ENCODE assay signal across 22 mouse cellular contexts in genomic region chr9:32745079-32745763, GRCm38 (mm10).
A peak's percentile ranks its signal among the peaks of the same experiment; 100 is the strongest.
DNase-seq lines count a peak whose midpoint lies in the region; ATAC-seq and TF ChIP-seq lines count a peak whose summit lies in the region.
"Had no signal": no experiment of that assay in that cellular context is flagged by ENCODE, and none has a peak within 500 bp of the region (broad histone marks: within the 10 kb centered on the region; RNA-seq: fewer than 3 reads in every experiment).

No protein-coding gene starts in this region.

- intact Hi-C loops in gastrocnemius, adult 2 months (cut with DNase I), result no loop called here
- intact Hi-C loops in left cerebral cortex, postnatal 25 days (cut with DNase I), result no loop called here

- H3K4me3 ChIP-seq in gastrocnemius, adult 2 months, result no peak overlapping the region
- H3K4me3 ChIP-seq in kidney, embryonic 16.5 days (ENCODE audit: low read length), result no peak overlapping the region
- H3K4me3 ChIP-seq: embryonic facial prominence, embryonic 15.5 days; forebrain, embryonic 10.5 days; heart, embryonic 10.5 days; hindbrain, embryonic 12.5 days; intestine, embryonic 15.5 days; layer of hippocampus, adult 2 months; midbrain, embryonic 12.5 days; neural tube, embryonic 15.5 days; stomach, embryonic 15.5 days had no signal

- DNase-seq in gastrocnemius, adult 2 months, result no peak
- no peak for DNase-seq in gastrocnemius, adult 18-20 months (ENCODE audit: low spot score)
- DNase-seq in kidney, postnatal 14 days, result no peak
- peak; percentile 35 for DNase-seq in thymus, postnatal 4 days
- no peak for DNase-seq in thymus, postnatal 0 days (ENCODE audit: low spot score)
- no peak for DNase-seq in left cerebral cortex, postnatal 25 days (ENCODE audit: low spot score in 2 of 2)
- DNase-seq in cerebellum, adult 9-11 months, result no peak
- DNase-seq: adrenal gland, postnatal 36 days; cerebellum, adult 8-10 months; gastrocnemius, postnatal 10 days; right cerebral cortex, postnatal 4 days had no signal

- 68% methylated on average over 12 of the region's 12 CpGs for WGBS in kidney, embryonic 16.5 days

- H3K27me3 ChIP-seq in kidney, embryonic 16.5 days (ENCODE audit: insufficient read depth, low read length), result no peaks in the 10 kb centered on the region
- H3K27me3 ChIP-seq: embryonic facial prominence, embryonic 15.5 days; hindbrain, embryonic 12.5 days; intestine, embryonic 15.5 days; midbrain, embryonic 12.5 days; neural tube, embryonic 15.5 days; Patski; stomach, embryonic 15.5 days had no signal

- H3K9me3 ChIP-seq in kidney, embryonic 16.5 days (ENCODE audit: low read length), result no peaks in the 10 kb centered on the region
- H3K9me3 ChIP-seq: embryonic facial prominence, embryonic 15.5 days; forebrain, embryonic 10.5 days; heart, embryonic 10.5 days; hindbrain, embryonic 12.5 days; intestine, embryonic 15.5 days; midbrain, embryonic 12.5 days; neural tube, embryonic 15.5 days; stomach, embryonic 15.5 days had no signal

- peaks cover 5% of the 10 kb centered on the region for H3K36me3 ChIP-seq in kidney, embryonic 16.5 days (ENCODE audit: insufficient read depth, low read length)
- H3K36me3 ChIP-seq: embryonic facial prominence, embryonic 15.5 days; forebrain, embryonic 10.5 days; hindbrain, embryonic 12.5 days; intestine, embryonic 15.5 days; midbrain, embryonic 12.5 days; neural tube, embryonic 15.5 days; stomach, embryonic 15.5 days had no signal

- H3K27ac ChIP-seq in gastrocnemius, adult 2 months, result peak overlapping the region; percentile 43; the same call in 1 of the 2 replicates
- H3K27ac ChIP-seq in kidney, embryonic 16.5 days (ENCODE audit: low read length), result 0 out of 2 replicates have a peak overlapping the region, but pooled peaks have one; percentile 13
- H3K27ac ChIP-seq: embryonic facial prominence, embryonic 15.5 days; forebrain, embryonic 10.5 days; heart, embryonic 10.5 days; hindbrain, embryonic 12.5 days; intestine, embryonic 15.5 days; layer of hippocampus, adult 2 months; midbrain, embryonic 12.5 days; neural tube, embryonic 15.5 days; stomach, embryonic 15.5 days had no signal

- TF ChIP-seq CTCF in gastrocnemius, adult 2 months (IDR thresholded peaks at IDR 0.05), result no peak

- no peak for ATAC-seq in kidney, embryonic 16.5 days (ENCODE audit: low FRiP score, low TSS enrichment)
- ATAC-seq: intestine, embryonic 15.5 days; Patski had no signal

- H3K4me2 ChIP-seq in kidney, embryonic 16.5 days (replicated peaks; ENCODE audit: low read depth, low read length), result no peak overlapping the region
- H3K4me2 ChIP-seq: embryonic facial prominence, embryonic 15.5 days; hindbrain, embryonic 12.5 days; intestine, embryonic 15.5 days; midbrain, embryonic 12.5 days; neural tube, embryonic 15.5 days; stomach, embryonic 15.5 days had no signal

- peaks cover 59% of the 10 kb centered on the region for H3K4me1 ChIP-seq in kidney, embryonic 16.5 days (ENCODE audit: insufficient read depth, low read length)
- H3K4me1 ChIP-seq: embryonic facial prominence, embryonic 15.5 days; forebrain, embryonic 10.5 days; hindbrain, embryonic 12.5 days; intestine, embryonic 15.5 days; midbrain, embryonic 12.5 days; neural tube, embryonic 15.5 days; stomach, embryonic 15.5 days had no signal

- no peak overlapping the region for H3K9ac ChIP-seq in kidney, embryonic 16.5 days (replicated peaks; ENCODE audit: low read length)
- H3K9ac ChIP-seq: embryonic facial prominence, embryonic 15.5 days; hindbrain, embryonic 12.5 days; intestine, embryonic 15.5 days; midbrain, embryonic 12.5 days; neural tube, embryonic 15.5 days; stomach, embryonic 15.5 days had no signal
